Mouse (Mus musculus) C2C12 (cell line): Measurements from ENCODE around the gene Olfr745. TPM values are rescaled to one million over a fixed set of nuclear protein-coding genes. Genes with fewer than 3 reads are reported as not detected.

ENCODE experiments used
- H3K27me3 ChIP-seq: one replicate; pipeline ENCODE4 v1.6.1; 2011; ENCODE audit not compliant: control insufficient read depth, insufficient read depth, insufficient read length
- H3K36me3 ChIP-seq: one replicate; pipeline ENCODE4 v1.6.1; 2011; ENCODE audit not compliant: control insufficient read depth, insufficient read depth
- H3K4me3 ChIP-seq: one replicate; pipeline ENCODE4 v1.5.1; 2011; ENCODE audit warnings: mild to moderate bottlenecking, control low read depth; ENCODE audit not compliant: poor library complexity, insufficient read depth, severe bottlenecking
- H3K79me2 ChIP-seq: one replicate; pipeline ENCODE4 v1.6.1; 2011; ENCODE audit not compliant: control insufficient read depth, insufficient read depth
- H3K79me3 ChIP-seq: one replicate; pipeline ENCODE4 v1.6.1; 2011; ENCODE audit warnings: low read depth, control low read depth
- H3ac ChIP-seq: one replicate; pipeline ENCODE3; 2011; ENCODE audit warnings: low read depth; ENCODE audit not compliant: control insufficient read depth, insufficient read length
- CEBPB ChIP-seq: IDR thresholded peaks from one replicate; pipeline ENCODE4 v1.6.1; 2011; ENCODE audit warnings: low read depth, mild to moderate bottlenecking, control low read depth, moderate library complexity
- CTCF ChIP-seq: IDR thresholded peaks from one replicate; pipeline ENCODE4 v1.5.1; 2011; ENCODE audit not compliant: control insufficient read depth, insufficient read depth, insufficient read length
- FOSL1 ChIP-seq: IDR thresholded peaks from one replicate; pipeline ENCODE4 v1.8.0; 2011; ENCODE audit warnings: mild to moderate bottlenecking, low read length; ENCODE audit not compliant: poor library complexity, insufficient read depth, severe bottlenecking
- MAX ChIP-seq: IDR thresholded peaks from one replicate; pipeline ENCODE4 v1.6.1; 2011; ENCODE audit warnings: mild to moderate bottlenecking, control low read depth
- MYOD1 ChIP-seq: IDR thresholded peaks from one replicate; pipeline ENCODE4 v1.6.1; 2011; ENCODE audit warnings: low read depth; ENCODE audit not compliant: control insufficient read depth, insufficient read length
- MYOG ChIP-seq: IDR thresholded peaks from one replicate; pipeline ENCODE4 v1.6.1; 2011; ENCODE audit not compliant: control insufficient read depth, insufficient read length; ENCODE audit errors: extremely low read depth
- USF1 ChIP-seq: IDR thresholded peaks from one replicate; pipeline ENCODE4 v1.6.1; 2011; ENCODE audit warnings: low read depth, mild to moderate bottlenecking, control low read depth, moderate library complexity
- long read RNA-seq, 2 experiments: library from polyadenylated mRNA; unstranded; transcript quantifications; one replicate each; pipeline ENCODE4 v2.0.0; 2019 to 2020
- polyA plus RNA-seq: library from polyadenylated mRNA; unstranded; fragments of >200 nt; fragmentation: generic; extraction: Trizol; gene quantifications from one replicate; pipeline ENCODE4 v1.2.1, GENCODE M21; 2012; ENCODE audit warnings: missing spikeins

Gene Olfr745
- polyA plus RNA-seq: not detected
- long read RNA-seq, experiment 1: 0 reads
- long read RNA-seq, experiment 2: 0 reads

GRCm38 (mm10) chr14:50639088-50639487 is at the start of gene Olfr745:
Gene Olfr745 (plus strand): TSS chr14:50639388.
- TF ChIP-seq FOSL1 (no peak), MAX (no peak), CTCF (no peak), MYOD1 (no peak), MYOG (no peak), CEBPB (no peak), USF1 (no peak)
- H3K36me3 ChIP-seq: no peaks in the 10 kb centered on the region
- H3K79me2 ChIP-seq: no peaks in the 10 kb centered on the region
- no peak within 1 kb of the TSS for H3ac ChIP-seq
- no peaks in the 10 kb centered on the region for H3K27me3 ChIP-seq
- no peaks in the 10 kb centered on the region for H3K79me3 ChIP-seq
- H3K4me3 ChIP-seq: no peak within 1 kb of the TSS

- H3K27me3 ChIP-seq: no peaks in the 10 kb centered on the region
- H3K79me2 ChIP-seq: no peaks in the 10 kb centered on the region
- no peaks in the 10 kb centered on the region for H3K79me3 ChIP-seq
- H3ac ChIP-seq: no peak within 1 kb of the TSS
- no peaks in the 10 kb centered on the region for H3K36me3 ChIP-seq
- H3K4me3 ChIP-seq: no peak within 1 kb of the TSS
- no peak for TF ChIP-seq CEBPB
- TF ChIP-seq MYOG: no peak
- no peak for TF ChIP-seq MYOD1
- no peak for TF ChIP-seq MAX
- no peak for TF ChIP-seq USF1
- TF ChIP-seq CTCF: no peak
Observed at GRCm38 (mm10) chr14:50614579-50614978, 24.6 kb upstream of the Olfr745 start, which contains the start of gene Olfr744. Gene Olfr744 (plus strand): TSS chr14:50614879.

GRCm38 (mm10) chr14:50646783-50647182 is 7.6 kb downstream of the Olfr745 start, which contains the start of gene Olfr746:
Gene Olfr746 (plus strand): TSS chr14:50647083.
- Histone ChIP-seq H3K27me3 (no peaks in the 10 kb centered on the region), H3K36me3 (no peaks in the 10 kb centered on the region), H3ac (no peak within 1 kb of the TSS), H3K79me3 (no peaks in the 10 kb centered on the region), H3K4me3 (no peak within 1 kb of the TSS), H3K79me2 (no peaks in the 10 kb centered on the region)
- TF ChIP-seq FOSL1: no peak
- no peak for TF ChIP-seq USF1
- TF ChIP-seq MYOD1: no peak
- TF ChIP-seq MYOG: no peak
- TF ChIP-seq CTCF: no peak
- no peak for TF ChIP-seq MAX
- no peak for TF ChIP-seq CEBPB

GRCm38 (mm10) chr14:50693106-50693505 is 53.9 kb downstream of the Olfr745 start, which contains the start of gene Olfr747:
Gene Olfr747 (minus strand): TSS chr14:50693206.
- Histone ChIP-seq H3K79me3 (no peaks in the 10 kb centered on the region), H3K27me3 (no peaks in the 10 kb centered on the region), H3ac (no peak within 1 kb of the TSS), H3K36me3 (no peaks in the 10 kb centered on the region), H3K79me2 (no peaks in the 10 kb centered on the region), H3K4me3 (no peak within 1 kb of the TSS)
- no peak for TF ChIP-seq CTCF
- no peak for TF ChIP-seq MYOD1

Other genes starting within 250 kb of the Olfr745 start
- not detected for gene Olfr738, start 231.8 kb upstream of the Olfr745 start, polyA plus RNA-seq
- not detected for gene Olfr739, start 220.8 kb upstream of the Olfr745 start, polyA plus RNA-seq
- gene Olfr740, start 193.8 kb upstream of the Olfr745 start, polyA plus RNA-seq: not detected
- not detected for gene Olfr741, start 166.7 kb upstream of the Olfr745 start, polyA plus RNA-seq
- not detected for gene Olfr742, start 135.8 kb upstream of the Olfr745 start, polyA plus RNA-seq
- not detected for gene Olfr743, start 117.5 kb upstream of the Olfr745 start, polyA plus RNA-seq
- gene Olfr744, start 24.5 kb upstream of the Olfr745 start, polyA plus RNA-seq: not detected
- not detected for gene Olfr746, start 7.7 kb downstream of the Olfr745 start, polyA plus RNA-seq
- not detected for gene Olfr747, start 53.8 kb downstream of the Olfr745 start, polyA plus RNA-seq
- not detected for gene Olfr748, start 68.0 kb downstream of the Olfr745 start, polyA plus RNA-seq
- gene Olfr749, start 105.7 kb downstream of the Olfr745 start, polyA plus RNA-seq: not detected
- 19.7 TPM for gene Ttc5, start 146.1 kb downstream of the Olfr745 start, polyA plus RNA-seq
- 1.6 TPM for gene Ccnb1ip1, start 168.3 kb downstream of the Olfr745 start, polyA plus RNA-seq
- 18.2 TPM for gene Parp2, start 168.5 kb downstream of the Olfr745 start, polyA plus RNA-seq
- gene Tep1, start 231.2 kb downstream of the Olfr745 start, polyA plus RNA-seq: 9.9 TPM